Mouse (Mus musculus) MEL (cell line): Measurements from ENCODE around the gene Cd84.

Experiments
- CTCF ChIP-seq, 3 experiments: IDR thresholded peaks in 2 of 3; conservative IDR thresholded peaks in 1 of 3; 2 replicates each; pipeline ENCODE4 v1.5.1; 2011 to 2012; ENCODE audit warnings: low read length in 3 of 3, low read depth in 2 of 3, mild to moderate bottlenecking in 2 of 3, improper control_type of control experiment in 1 of 3, inconsistent platforms in 1 of 3, mixed read lengths in 1 of 3, moderate library complexity in 1 of 3; ENCODE audit not compliant: control insufficient read depth in 1 of 3, insufficient read depth in 1 of 3, poor library complexity in 1 of 3, severe bottlenecking in 1 of 3
- E2F4 ChIP-seq: IDR thresholded peaks from 2 replicates; pipeline ENCODE4 v1.6.1; 2011; ENCODE audit warnings: low read depth, low read length, improper control_type of control experiment, borderline replicate concordance
- ELF1 ChIP-seq: IDR thresholded peaks from 2 replicates; pipeline ENCODE4 v1.6.1; 2014; ENCODE audit warnings: low read depth, mild to moderate bottlenecking, inconsistent platforms, low read length, improper control_type of control experiment, moderate library complexity
- GATA1 ChIP-seq: IDR thresholded peaks from 2 replicates; pipeline ENCODE4 v1.6.1; 2011; ENCODE audit warnings: low read depth, low read length, improper control_type of control experiment
- HCFC1 ChIP-seq: IDR thresholded peaks from 2 replicates; pipeline ENCODE4 v1.6.1; 2012; ENCODE audit warnings: low read depth, mild to moderate bottlenecking, inconsistent platforms, low read length, improper control_type of control experiment, moderate library complexity
- NRF1 ChIP-seq: IDR thresholded peaks from 2 replicates; pipeline ENCODE4 v1.6.1; 2014; ENCODE audit warnings: low read depth, mild to moderate bottlenecking, inconsistent platforms, low read length, improper control_type of control experiment, moderate library complexity; ENCODE audit not compliant: poor library complexity, insufficient read depth, severe bottlenecking
- POLR2A ChIP-seq, 2 experiments: IDR thresholded peaks; 2 replicates each; pipeline ENCODE4 v1.6.1; 2011 to 2012; ENCODE audit warnings: low read length in 2 of 2, mild to moderate bottlenecking in 2 of 2, control low read depth in 1 of 2, improper control_type of control experiment in 1 of 2, low read depth in 1 of 2, moderate library complexity in 1 of 2; ENCODE audit not compliant: control insufficient read depth in 1 of 2, insufficient read depth in 1 of 2, poor library complexity in 1 of 2
- TAL1 ChIP-seq: IDR thresholded peaks from 2 replicates; pipeline ENCODE4 v1.6.1; 2012; ENCODE audit warnings: mild to moderate bottlenecking, inconsistent platforms, low read length, moderate library complexity, mixed read lengths
- TBP ChIP-seq: IDR thresholded peaks from 2 replicates; pipeline ENCODE4 v1.8.0; 2011; ENCODE audit warnings: low read depth, low read length, improper control_type of control experiment
- TCF12 ChIP-seq: IDR thresholded peaks from 2 replicates; pipeline ENCODE4 v1.6.1; 2014; ENCODE audit warnings: low read depth, mild to moderate bottlenecking, inconsistent platforms, low read length, improper control_type of control experiment, moderate library complexity
- UBTF ChIP-seq: IDR thresholded peaks from 2 replicates; pipeline ENCODE4 v1.6.1; 2012; ENCODE audit warnings: low read depth, mild to moderate bottlenecking, inconsistent platforms, low read length, improper control_type of control experiment, moderate library complexity, borderline replicate concordance; ENCODE audit not compliant: insufficient read depth
- ZC3H11A ChIP-seq: IDR thresholded peaks from 2 replicates; pipeline ENCODE4 v1.6.1; 2012; ENCODE audit warnings: low read depth, mild to moderate bottlenecking, inconsistent platforms, low read length, improper control_type of control experiment
- ZMIZ1 ChIP-seq: IDR thresholded peaks from 2 replicates; pipeline ENCODE4 v1.6.1; 2012; ENCODE audit warnings: low read depth, mild to moderate bottlenecking, inconsistent platforms, low read length, improper control_type of control experiment, moderate library complexity
- ZNF384 ChIP-seq: IDR thresholded peaks from 2 replicates; pipeline ENCODE4 v1.6.1; 2012; ENCODE audit warnings: low read depth, mild to moderate bottlenecking, inconsistent platforms, low read length, improper control_type of control experiment

DNA sequence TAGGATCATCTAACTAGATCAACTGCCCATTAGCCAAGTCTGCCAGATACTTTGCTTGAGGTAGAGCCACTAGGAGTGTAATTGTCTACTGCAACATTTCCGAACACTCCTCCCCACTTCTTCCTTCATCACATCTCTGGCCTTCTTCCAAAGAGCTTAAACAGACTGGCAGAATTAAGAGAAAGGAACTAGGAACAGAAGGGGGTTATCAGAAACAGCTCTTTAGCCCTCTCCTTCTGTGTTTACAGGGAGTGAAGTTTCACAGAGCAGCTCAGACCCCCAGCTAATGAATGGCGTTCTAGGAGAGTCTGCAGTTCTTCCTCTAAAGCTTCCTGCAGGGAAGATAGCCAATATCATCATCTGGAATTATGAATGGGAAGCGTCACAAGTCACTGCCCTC is 94.4 kb downstream of the Cd84 start:
- TF ChIP-seq TCF12, result no peak
- no peak for TF ChIP-seq ZNF384
- no peak for TF ChIP-seq ELF1
- no peak for TF ChIP-seq HCFC1
- TF ChIP-seq UBTF, result no peak
- TF ChIP-seq TAL1, result no peak
- no peak for TF ChIP-seq CTCF (IDR thresholded peaks at IDR 0.05 in 2 of 3, conservative IDR thresholded peaks at IDR 0.05 in 1 of 3; ENCODE audit: control insufficient read depth in 1 of 3, insufficient read depth in 1 of 3, low read depth in 2 of 3, low read length in 3 of 3, poor library complexity in 1 of 3, severe bottlenecking in 1 of 3)
- TF ChIP-seq POLR2A (IDR thresholded peaks at IDR 0.05; ENCODE audit: control insufficient read depth in 1 of 2, insufficient read depth in 1 of 2, low read depth in 1 of 2, low read length in 2 of 2, poor library complexity in 1 of 2), result no peak
- TF ChIP-seq ZMIZ1, result no peak
- TF ChIP-seq E2F4, result no peak
- no peak for TF ChIP-seq TBP
- no peak for TF ChIP-seq GATA1
- TF ChIP-seq ZC3H11A, result no peak
- TF ChIP-seq NRF1, result no peak
